Mouse (Mus musculus) limb, embryonic 11.5 days (tissue): ENCODE data around the gene Tle3. TPM values are rescaled to one million over a fixed set of nuclear protein-coding genes. Genes with fewer than 3 reads are reported as not detected.
A peak's percentile ranks its signal among the peaks of the same experiment; 100 is the strongest.

Source experiments
- ATAC-seq: fragments of 200-750 bp; cut with Nextera tagmentation; 2 replicates; pipeline ENCODE4 v1.8.0; 2017; ENCODE audit warnings: low read depth; ENCODE audit not compliant: insufficient number of reproducible peaks, low FRiP score, low TSS enrichment
- DNase-seq: peaks from one replicate; pipeline ENCODE4 v3.0.0-alpha.2; 2015; ENCODE audit warnings: low spot score
- H3K27ac ChIP-seq: fragments of 300-500 bp; sonication (generic); replicated peaks from 2 replicates; pipeline ENCODE4 v1.5.1; 2014; ENCODE audit warnings: low read depth, mild to moderate bottlenecking, low read length
- H3K27me3 ChIP-seq: fragments of 300-500 bp; sonication (generic); 2 replicates; pipeline ENCODE4 v1.6.1; 2014; ENCODE audit warnings: mild to moderate bottlenecking, low read length, mixed read lengths; ENCODE audit not compliant: control insufficient read depth, insufficient read depth
- H3K36me3 ChIP-seq: fragments of 300-500 bp; sonication (generic); 2 replicates; pipeline ENCODE4 v1.6.1; 2014; ENCODE audit warnings: mild to moderate bottlenecking, low read length, moderate library complexity, mixed read lengths; ENCODE audit not compliant: control insufficient read depth, insufficient read depth
- H3K4me1 ChIP-seq: fragments of 300-500 bp; sonication (generic); 2 replicates; pipeline ENCODE4 v1.6.1; 2014; ENCODE audit warnings: low read length, mixed read lengths; ENCODE audit not compliant: control insufficient read depth, insufficient read depth
- H3K4me2 ChIP-seq: fragments of 300-500 bp; sonication (generic); 2 replicates; pipeline ENCODE4 v1.6.1; 2014; ENCODE audit warnings: low read depth, mild to moderate bottlenecking, moderate library complexity; ENCODE audit not compliant: severe bottlenecking
- H3K4me3 ChIP-seq: fragments of 300-500 bp; sonication (generic); 2 replicates; pipeline ENCODE4 v1.5.1; 2014; ENCODE audit warnings: low read depth, low read length
- H3K9ac ChIP-seq: fragments of 300-500 bp; sonication (generic); 2 replicates; pipeline ENCODE4 v1.6.1; 2014; ENCODE audit warnings: mild to moderate bottlenecking, low read length
- H3K9me3 ChIP-seq: fragments of 300-500 bp; sonication (generic); 2 replicates; pipeline ENCODE4 v1.6.1; 2016; ENCODE audit warnings: low read length; ENCODE audit not compliant: control insufficient read depth
- WGBS: fragments of 180-500 bp; shearing (Covaris S2); extraction: QIAGEN DNeasy Blood & Tissue Kit; methylation state at CpG from one replicate; pipeline ENCODE4 v1.1.7; 2014; 5-methylcytosine and 5-hydroxymethylcytosine counted together
- polyA plus RNA-seq: library from polyadenylated mRNA; unstranded; fragments of >200 nt; fragmentation: Nextera tagmentation; extraction: Ambion mirVana; gene quantifications from 2 replicates; pipeline ENCODE4 v1.2.1, GENCODE M21; 2014

Tle3 gene
- polyA plus RNA-seq, 1 experiment from 2014 or later, result 42.8 TPM

GRCm38 (mm10) chr9:61439092-61439491, 66.9 kb downstream of the Tle3 start:
- Histone ChIP-seq H3K36me3 (no peaks in the 10 kb centered on the region), H3K9me3 (no peaks in the 10 kb centered on the region), H3K4me3 (no peak overlapping the region), H3K27me3 (no peaks in the 10 kb centered on the region), H3K27ac (no peak overlapping the region), H3K4me2 (no peak overlapping the region), H3K4me1 (peaks cover 14% of the 10 kb centered on the region), H3K9ac (no peak overlapping the region)
- 80% methylated on average over 6 of the region's 6 CpGs for WGBS
- no peak for ATAC-seq
- DNase-seq, result no peak

- no peaks in the 10 kb centered on the region for H3K27me3 ChIP-seq
- H3K27ac ChIP-seq, result no peak overlapping the region
- peaks cover 13% of the 10 kb centered on the region for H3K4me1 ChIP-seq
Measured at GRCm38 (mm10) chr9:61439979-61440378, 67.8 kb downstream of the Tle3 start.

GRCm38 (mm10) chr9:61441206-61441913, 69.2 kb downstream of the Tle3 start:
- Histone ChIP-seq H3K27me3 (no peaks in the 10 kb centered on the region), H3K4me3 (no peak overlapping the region), H3K4me2 (no peak overlapping the region), H3K9ac (no peak overlapping the region), H3K4me1 (peaks cover 10% of the 10 kb centered on the region), H3K36me3 (no peaks in the 10 kb centered on the region), H3K9me3 (no peaks in the 10 kb centered on the region), H3K27ac (no peak overlapping the region)
- DNase-seq (peak; percentile 63), ATAC-seq (no peak)
- 29% methylated on average over 11 of the region's 11 CpGs for WGBS

More at GRCm38 (mm10) chr9:61439979-61440378, 67.8 kb downstream of the Tle3 start:
- no peaks in the 10 kb centered on the region for H3K9me3 ChIP-seq
- H3K36me3 ChIP-seq, result no peaks in the 10 kb centered on the region
- no peak overlapping the region for H3K4me3 ChIP-seq
- WGBS, result 58% methylated on average over 2 of the region's 2 CpGs
- no peak overlapping the region for H3K9ac ChIP-seq
- DNase-seq (no peak), ATAC-seq (no peak)
- no peak overlapping the region for H3K4me2 ChIP-seq

- DNase-seq, result no peak
- no peak overlapping the region for H3K27ac ChIP-seq
- H3K4me1 ChIP-seq, result peaks cover 10% of the 10 kb centered on the region
Measured at GRCm38 (mm10) chr9:61442951-61443630, 70.9 kb downstream of the Tle3 start.

GRCm38 (mm10) chr9:61445151-61445550, 73.0 kb downstream of the Tle3 start:
- ATAC-seq (no peak), DNase-seq (no peak)
- H3K36me3 ChIP-seq, result no peaks in the 10 kb centered on the region
- no peak overlapping the region for H3K9ac ChIP-seq
- no peak overlapping the region for H3K4me3 ChIP-seq
- H3K4me1 ChIP-seq, result peaks cover 10% of the 10 kb centered on the region
- H3K9me3 ChIP-seq, result no peaks in the 10 kb centered on the region
- H3K27me3 ChIP-seq, result no peaks in the 10 kb centered on the region
- no peak overlapping the region for H3K27ac ChIP-seq
- H3K4me2 ChIP-seq, result no peak overlapping the region
- WGBS, result 77% methylated on average over 2 of the region's 2 CpGs

More at GRCm38 (mm10) chr9:61442951-61443630, 70.9 kb downstream of the Tle3 start:
- no peak overlapping the region for H3K4me2 ChIP-seq
- no peak overlapping the region for H3K9ac ChIP-seq
- H3K9me3 ChIP-seq, result no peaks in the 10 kb centered on the region
- H3K4me3 ChIP-seq, result no peak overlapping the region
- H3K36me3 ChIP-seq, result no peaks in the 10 kb centered on the region
- WGBS, result 45% methylated on average over 5 of the region's 5 CpGs
- H3K27me3 ChIP-seq, result no peaks in the 10 kb centered on the region
- ATAC-seq, result no peak

GRCm38 (mm10) chr9:61445711-61446222, 73.6 kb downstream of the Tle3 start:
- H3K27ac ChIP-seq, result no peak overlapping the region
- H3K4me3 ChIP-seq, result no peak overlapping the region
- no peak overlapping the region for H3K9ac ChIP-seq
- no peak for ATAC-seq
- H3K4me1 ChIP-seq, result peaks cover 8% of the 10 kb centered on the region
- 7% methylated on average over 5 of the region's 5 CpGs for WGBS
- no peaks in the 10 kb centered on the region for H3K27me3 ChIP-seq
- no peak overlapping the region for H3K4me2 ChIP-seq
- H3K9me3 ChIP-seq, result no peaks in the 10 kb centered on the region
- no peaks in the 10 kb centered on the region for H3K36me3 ChIP-seq
- no peak for DNase-seq

- 75% methylated on average over 2 of the region's 2 CpGs for WGBS
- no peak overlapping the region for H3K27ac ChIP-seq
- H3K4me2 ChIP-seq, result no peak overlapping the region
- no peaks in the 10 kb centered on the region for H3K9me3 ChIP-seq
- ATAC-seq, result no peak
- H3K36me3 ChIP-seq, result no peaks in the 10 kb centered on the region
- H3K27me3 ChIP-seq, result no peaks in the 10 kb centered on the region
- no peak overlapping the region for H3K9ac ChIP-seq
- H3K4me3 ChIP-seq, result no peak overlapping the region
- H3K4me1 ChIP-seq, result peaks cover 4% of the 10 kb centered on the region
- no peak for DNase-seq
Measured at GRCm38 (mm10) chr9:61446965-61447364, 74.8 kb downstream of the Tle3 start.

- Histone ChIP-seq H3K27ac (no peak overlapping the region), H3K4me1 (no peaks in the 10 kb centered on the region), H3K4me2 (no peak overlapping the region), H3K27me3 (no peaks in the 10 kb centered on the region), H3K36me3 (no peaks in the 10 kb centered on the region), H3K9ac (no peak overlapping the region), H3K4me3 (no peak overlapping the region), H3K9me3 (no peaks in the 10 kb centered on the region)
- ATAC-seq (no peak), DNase-seq (no peak)
- 45% methylated on average over 5 of the region's 5 CpGs for WGBS
Measured at GRCm38 (mm10) chr9:61449363-61449904, 77.3 kb downstream of the Tle3 start.
